Mouse (Mus musculus) layer of hippocampus, postnatal 36 days (tissue): Measurements from ENCODE around the gene Mgat2. TPM values are rescaled to one million over a fixed set of nuclear protein-coding genes. Genes with fewer than 3 reads are reported as not detected.

Experiments used
- DNase-seq, 2 experiments: peaks; one replicate each; pipeline ENCODE4 v3.0.0; 2022
- total RNA-seq, 2 experiments: library from RNA; stranded (reverse); gene quantifications; 2 replicates each; pipeline ENCODE4 v1.2.3; 2021

Gene Mgat2
- total RNA-seq, 2 experiments from 2014 or later = 27.0 to 29.3 TPM

DNA sequence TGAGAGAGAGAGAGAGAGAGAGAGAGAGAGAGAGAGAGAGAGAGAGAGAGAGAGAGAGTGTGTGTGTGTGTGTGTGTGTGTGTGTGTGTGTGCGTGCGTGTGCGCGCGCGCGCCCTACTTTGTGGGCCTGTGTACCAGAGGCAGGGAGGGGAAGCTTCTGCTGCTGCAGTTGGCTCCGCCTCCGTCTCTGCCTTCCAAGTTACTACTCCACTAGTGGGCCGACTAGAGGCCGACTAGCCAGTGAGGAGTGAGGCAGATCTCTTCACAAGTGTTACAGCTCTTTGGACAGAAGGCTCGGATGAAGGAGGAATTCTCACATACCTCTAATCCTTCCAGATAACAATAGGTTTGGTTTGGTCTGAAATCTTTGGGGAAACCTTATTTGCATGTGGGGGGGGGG lies 4.6 kb upstream of the Mgat2 start:
- DNase-seq = no peak

DNA sequence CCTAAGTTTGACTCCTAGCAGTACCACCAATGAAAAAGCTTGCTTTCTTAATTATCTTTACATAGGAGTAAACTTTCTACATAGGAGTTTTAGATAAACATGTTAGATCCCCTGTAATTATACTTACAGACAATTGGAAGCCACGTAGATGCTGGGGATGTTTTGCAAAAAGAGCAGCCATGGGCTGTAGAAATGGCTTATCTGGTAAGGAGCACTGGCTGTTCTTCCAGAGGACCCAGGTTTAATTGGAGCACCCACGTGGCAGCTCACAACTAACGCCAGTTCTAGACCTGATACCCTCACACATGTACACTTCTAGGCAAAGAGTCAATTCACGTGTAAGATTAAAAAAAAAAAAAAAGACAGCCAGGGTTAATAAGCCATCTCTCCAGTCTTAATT lies 2.2 kb upstream of the Mgat2 start:
- DNase-seq = no peak

DNA sequence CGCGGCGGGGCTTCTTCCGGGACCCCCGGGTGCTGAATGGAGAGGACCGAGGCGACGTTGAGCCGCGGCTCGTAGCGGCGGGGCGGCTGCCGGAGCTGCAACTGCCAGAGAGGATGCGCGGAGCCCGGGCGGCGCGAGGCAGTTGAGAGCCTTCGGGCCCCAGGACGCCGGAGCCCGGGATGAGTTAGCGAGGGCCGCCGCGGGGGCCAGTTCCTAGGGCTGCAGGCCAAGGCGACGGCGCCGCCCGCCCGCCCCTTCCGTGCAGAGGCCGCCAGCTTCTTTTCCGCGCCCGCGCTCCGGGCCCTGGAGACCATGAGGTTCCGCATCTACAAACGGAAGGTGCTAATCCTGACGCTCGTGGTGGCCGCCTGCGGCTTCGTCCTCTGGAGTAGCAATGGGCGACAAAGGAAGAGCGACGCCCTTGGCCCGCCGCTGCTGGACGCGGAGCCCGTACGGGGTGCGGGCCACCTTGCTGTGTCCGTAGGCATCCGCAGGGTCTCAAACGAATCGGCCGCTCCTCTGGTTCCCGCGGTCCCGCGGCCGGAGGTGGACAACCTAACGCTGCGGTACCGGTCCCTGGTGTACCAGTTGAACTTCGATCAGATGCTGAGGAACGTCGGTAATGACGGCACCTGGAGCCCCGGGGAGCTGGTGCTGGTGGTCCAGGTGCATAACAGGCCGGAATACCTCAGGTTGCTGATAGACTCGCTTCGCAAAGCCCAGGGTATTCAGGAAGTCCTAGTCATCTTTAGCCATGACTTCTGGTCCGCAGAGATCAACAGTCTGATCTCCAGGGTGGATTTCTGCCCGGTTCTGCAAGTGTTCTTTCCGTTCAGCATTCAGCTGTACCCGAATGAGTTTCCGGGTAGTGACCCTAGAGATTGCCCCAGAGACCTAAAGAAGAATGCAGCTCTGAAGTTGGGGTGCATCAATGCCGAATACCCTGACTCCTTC lies 662 bp downstream of the Mgat2 start:
- DNase-seq = peak in 1 of 2 experiments; percentile 63

DNA sequence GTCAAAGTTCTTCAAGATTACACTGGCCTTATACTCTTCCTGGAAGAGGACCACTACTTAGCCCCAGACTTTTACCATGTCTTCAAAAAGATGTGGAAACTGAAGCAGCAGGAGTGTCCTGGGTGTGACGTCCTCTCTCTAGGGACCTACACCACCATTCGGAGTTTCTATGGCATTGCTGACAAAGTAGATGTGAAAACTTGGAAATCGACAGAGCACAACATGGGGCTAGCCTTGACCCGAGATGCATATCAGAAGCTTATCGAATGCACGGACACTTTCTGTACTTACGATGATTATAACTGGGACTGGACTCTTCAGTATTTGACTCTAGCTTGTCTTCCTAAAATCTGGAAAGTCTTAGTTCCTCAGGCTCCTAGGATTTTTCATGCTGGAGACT lies 1.4 kb downstream of the Mgat2 start:
- no peak for DNase-seq

DNA sequence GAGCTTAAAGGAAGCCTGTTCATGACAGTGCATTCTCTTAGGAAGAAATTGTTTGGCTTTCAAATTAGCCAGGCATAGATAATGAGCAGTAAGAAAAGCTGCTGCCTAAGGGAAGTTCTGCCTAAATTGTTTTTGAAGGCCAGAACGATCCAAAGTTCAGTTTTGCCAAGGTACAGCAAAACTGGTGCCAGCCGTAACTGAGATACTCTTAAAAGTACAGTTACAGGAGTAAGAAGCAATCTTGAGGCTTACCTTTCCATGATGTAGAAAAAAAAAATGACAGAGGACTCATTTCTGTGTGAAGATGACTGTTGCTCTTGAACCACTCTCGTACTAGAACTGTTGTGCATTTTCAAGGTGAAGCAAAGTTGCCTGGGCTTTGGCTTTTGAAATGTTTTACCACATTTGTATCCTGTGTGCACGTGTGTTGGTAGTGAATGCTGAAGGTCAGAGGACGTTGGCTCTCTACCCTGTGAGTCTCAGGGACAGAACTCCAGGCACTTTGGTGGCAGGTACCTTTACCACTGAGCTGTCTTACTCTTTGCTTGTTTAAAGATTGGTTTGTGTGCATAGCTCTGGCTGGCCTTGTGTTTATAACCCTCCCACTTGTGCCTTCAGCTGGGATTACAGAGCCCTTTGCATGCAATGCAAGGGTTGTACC lies 3.0 kb downstream of the Mgat2 start:
- no peak for DNase-seq

DNA sequence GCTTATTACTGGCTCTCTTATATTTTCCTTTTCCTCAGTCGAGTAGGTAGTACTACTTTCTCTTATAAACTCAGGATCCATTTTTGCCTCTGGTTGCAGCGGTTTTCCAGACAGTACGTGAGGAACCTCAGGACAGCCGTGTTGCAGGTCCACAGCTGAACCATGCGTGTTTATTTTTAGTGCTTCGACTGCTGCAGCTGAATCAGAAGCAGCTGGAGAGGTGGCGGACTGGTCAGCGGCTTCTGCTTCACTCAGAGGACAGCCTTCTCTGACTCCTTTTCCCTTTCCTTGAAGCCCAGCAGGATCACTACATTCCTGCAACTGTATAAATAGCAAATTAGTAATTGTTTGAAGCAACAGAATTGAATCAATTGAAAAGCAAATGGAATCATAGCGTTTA lies 6.1 kb downstream of the Mgat2 start:
- no peak for DNase-seq

DNA sequence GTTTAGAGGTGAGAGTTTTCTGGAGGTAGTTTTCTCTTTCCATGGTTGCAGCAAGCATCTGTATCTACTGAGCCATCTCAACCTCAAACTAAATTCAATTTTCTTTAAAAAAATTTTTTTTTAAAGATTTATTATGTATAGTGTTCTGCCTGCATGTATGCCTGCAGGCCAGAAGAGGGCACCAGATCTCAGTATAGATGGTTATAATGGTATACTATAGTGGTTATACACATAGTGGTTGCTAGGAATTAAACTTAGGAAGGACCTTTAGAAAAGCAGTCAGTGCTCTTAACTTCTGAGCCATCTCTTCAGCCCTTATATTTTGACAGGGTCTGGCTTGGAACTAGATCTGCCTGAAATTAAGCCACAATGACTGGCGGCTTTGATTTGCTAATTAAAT lies 6.6 kb downstream of the Mgat2 start:
- DNase-seq = no peak

DNA sequence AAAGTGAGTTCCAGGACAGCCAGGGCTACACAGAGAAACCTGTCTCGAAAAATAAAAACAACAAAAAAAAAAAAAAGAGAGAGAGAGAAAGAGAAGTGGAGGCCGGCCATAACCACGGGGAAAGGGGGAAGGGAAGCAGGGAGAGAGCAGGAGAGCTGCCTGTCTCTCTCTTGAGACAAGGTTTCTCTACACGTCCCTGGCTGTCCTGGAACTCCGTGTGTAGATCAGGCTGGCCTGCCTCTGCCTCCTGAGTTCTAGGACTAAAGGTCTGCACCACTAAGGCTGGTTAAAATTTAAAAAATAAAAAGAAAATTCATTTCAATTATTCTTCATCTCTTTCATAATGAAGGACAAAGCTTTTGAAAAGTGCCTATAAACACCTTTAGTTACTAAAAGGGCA lies 7.4 kb downstream of the Mgat2 start:
- no peak for DNase-seq

DNA sequence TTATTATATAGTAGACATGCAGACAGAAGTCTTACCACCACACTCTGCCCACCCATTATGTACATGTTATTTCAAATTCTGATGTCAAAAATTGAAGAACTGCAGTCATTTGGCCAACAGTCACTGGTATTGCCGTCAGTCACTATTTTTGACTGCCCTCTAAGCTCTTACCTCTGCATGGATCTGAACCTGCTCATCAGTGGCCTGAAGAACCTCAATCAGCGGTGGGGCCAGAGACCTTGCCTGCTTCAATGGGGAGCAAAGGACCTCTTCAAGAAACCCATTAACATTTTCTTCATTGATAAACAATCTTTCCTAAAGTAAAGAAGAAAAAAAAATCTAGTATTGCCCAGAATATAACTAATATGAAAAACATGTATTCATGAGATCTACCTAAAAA lies 8.7 kb downstream of the Mgat2 start:
- no peak for DNase-seq

DNA sequence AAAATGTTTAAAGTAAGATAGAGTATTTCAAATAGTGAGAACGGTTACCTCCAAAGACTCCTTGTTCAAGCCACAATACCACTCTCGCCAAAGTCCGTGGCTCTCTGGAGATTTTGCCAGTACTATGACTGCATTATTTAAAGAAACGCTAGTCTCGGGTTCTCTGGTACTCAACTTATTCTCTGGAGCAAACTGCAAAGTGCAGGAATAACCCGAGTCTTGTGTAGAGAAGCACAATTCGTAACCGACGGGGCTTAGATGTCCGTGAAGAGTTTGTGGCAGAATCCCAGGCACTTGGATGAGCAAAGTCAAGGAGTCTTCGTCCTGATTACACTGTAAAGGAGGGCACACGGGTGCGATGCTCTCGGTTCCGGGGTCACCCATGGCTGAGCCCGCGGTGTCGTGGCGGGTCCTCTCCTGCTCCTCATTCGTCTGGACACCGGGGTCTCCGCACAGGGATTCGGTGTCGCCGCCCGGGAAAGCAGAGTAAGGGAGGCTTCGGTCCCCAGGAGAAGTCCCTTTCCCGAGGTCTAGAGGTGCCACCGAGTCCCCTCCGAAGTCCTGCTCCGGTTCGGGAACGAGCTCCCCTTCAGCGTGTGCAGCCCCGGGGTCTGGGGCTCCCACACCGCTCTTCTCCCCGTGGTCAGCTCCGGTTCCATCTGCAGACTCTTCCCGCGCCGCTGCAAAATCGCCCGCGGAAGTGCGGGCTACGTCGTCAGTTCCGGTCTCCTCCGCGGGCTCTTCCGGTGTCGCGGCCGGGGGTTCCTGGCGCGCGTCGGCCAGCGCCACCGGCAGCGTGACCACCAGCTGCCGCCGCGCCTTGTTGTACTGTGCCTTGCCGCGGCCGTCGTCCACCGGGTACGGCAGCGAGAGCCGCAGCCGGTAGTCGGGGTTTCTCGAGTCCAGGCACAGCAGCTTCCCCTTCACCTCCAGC lies 12.8 kb downstream of the Mgat2 start, which contains the start of gene Gm49383:
TSS of gene Gm49383 (minus strand) at position 661 of the 934 bp plus-strand sequence.
- peak; percentile 65 to 77 for DNase-seq

DNA sequence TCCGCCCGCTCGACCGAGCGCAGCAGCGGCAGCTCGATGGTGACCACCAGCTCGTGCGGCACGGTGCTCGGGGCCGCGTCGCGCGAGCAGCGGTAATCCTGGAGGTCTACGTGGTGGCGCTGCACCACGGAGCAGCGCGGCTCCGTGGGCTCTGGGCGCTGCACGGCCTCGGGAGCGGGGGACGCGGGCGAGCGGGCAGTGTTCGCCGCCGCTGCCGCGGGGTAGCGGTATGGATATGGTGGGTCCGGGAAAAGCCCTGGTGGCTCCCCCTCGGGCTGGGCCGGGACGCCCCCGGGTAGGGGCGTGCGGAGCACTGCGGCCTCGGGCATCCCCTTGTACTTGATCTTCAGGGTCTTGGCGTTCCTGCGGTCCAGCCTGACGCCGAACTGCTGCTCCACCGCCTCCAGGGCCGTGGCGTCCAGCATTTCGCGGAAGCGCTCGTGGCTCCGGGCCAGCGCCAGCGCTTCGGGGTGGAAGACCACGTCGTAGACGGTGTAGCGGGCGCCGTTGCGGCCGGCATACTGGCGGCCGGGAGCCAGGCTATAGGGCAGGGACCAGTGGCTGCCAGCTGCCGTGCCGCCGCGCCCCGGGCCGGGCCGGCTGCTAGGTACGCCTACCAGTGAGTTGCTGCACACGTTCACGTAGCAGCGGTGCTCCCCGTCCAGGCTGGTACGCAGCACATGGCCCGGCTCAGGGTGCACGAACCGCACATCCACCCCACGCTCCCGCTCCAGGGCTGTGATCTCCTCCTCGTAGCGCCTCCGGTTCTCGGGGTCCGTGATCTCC lies 13.6 kb downstream of the Mgat2 start:
- DNase-seq = peak; percentile 42 to 48

DNA sequence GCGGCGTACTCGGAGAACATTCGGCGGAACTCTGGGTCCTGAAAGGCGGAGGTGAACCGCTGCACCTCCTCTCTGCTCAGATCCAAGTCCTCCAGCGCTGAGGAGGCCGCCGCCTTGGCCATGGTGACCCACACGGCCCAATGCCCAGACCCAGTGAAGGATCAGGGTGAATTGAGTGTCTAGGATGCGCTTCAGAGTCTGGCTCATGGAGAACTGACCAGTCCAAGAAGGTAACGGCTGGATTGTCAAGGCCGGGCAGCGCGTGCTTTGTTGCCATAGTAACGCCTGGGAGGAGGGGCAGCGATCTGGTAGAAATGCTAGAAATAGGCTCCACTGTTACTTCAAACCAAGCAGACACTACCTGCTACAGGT lies 14.2 kb downstream of the Mgat2 start, which contains the start of gene Dnaaf2:
TSS of gene Dnaaf2 (minus strand) at position 266 of the 372 bp plus-strand sequence.
- DNase-seq = peak; percentile 61 to 70

DNA sequence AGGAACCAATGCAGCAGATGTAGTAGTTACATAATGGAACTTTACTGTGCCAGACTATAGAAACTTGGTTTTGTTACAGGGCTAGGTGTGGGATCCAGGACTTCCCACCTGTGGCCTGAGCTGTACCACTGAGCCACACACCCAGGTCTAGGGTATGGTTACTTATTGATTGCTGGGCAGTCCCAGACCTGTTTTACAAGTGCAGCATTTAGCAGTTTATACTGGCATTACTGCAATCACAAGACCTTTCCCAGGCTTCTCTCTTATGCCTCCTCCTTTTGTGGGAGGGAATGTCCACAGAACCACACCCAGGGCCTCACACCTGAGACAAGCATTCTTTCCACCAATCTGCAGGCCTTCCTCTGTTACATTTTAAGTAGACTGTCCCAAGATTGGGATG lies 15.0 kb downstream of the Mgat2 start:
- no peak for DNase-seq

DNA sequence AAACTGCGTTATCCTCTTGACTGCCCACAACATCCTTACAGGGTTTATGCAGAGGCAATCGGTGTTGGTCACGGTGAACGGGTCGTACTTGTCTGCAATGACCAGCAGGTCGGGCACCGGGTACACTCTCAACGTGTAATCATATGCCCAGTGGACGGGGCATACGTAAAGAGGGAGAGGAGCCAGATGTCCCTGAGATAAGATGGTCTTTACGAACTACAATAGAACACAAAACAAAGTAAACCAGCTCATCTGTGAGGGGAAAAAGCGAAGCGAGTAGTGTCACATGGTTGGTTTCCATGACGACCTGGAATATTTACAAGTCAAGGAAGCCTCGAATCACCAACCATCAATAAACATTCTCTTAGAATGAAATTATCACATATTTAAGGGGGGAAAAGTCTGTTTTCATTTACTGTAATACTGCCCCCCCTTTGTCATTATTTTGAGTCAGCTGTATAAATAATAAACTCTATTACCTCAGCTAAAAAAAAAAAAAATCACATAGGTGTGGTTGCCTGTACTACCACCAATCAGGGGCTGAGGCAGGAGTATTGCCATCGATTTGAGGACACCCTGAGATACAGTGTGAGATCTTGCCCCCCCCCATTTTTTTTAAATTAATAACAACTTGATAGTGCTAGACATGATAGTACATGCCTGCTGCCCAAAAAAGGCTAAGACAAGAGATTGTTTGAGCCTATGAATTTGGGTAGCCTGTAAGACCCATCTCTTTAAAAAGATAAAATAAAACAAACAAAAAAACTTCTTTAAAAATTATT lies 20.3 kb downstream of the Mgat2 start, which contains the start of gene Gm49384:
TSS of gene Gm49384 (minus strand) at position 216 of the 782 bp plus-strand sequence.
- DNase-seq = no peak

DNA sequence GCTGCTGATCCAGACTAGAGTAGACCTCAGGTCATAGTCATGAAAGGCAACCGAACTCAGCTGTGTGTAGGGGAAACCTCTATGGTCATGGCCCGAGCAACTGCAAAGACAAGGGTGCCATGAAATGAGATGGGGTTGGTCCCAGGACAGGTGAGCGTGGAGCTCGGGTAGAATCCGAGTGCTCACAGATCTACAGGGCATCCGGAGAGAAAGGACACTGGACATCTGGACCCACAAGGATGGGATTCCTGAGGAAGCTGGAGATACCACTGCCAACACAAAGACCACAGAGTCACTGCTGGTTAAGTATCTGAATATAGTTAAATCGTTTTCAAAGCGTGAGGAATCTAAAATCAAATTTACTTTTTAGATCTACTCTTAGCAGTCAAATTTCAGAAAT lies 23.4 kb downstream of the Mgat2 start:
- DNase-seq = no peak

DNA sequence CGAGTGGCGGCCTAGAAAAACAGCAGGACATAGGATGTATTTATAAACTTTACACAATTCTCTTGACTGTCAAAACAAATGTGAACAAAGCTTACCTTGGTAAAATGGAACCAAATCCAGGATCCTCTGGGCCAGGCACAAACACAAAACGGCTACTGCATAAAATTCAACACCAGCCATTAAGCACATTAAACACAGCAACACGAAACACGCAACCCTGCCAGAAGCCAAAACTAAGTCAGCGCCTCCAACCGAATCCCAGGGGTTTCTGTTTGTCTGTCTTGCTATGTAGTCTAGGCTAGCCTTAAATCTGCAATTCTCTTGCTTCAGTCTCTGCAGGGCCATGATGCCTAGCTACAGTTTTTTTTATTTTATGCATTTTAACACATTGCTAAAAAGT lies 24.0 kb downstream of the Mgat2 start:
- no peak for DNase-seq

DNA sequence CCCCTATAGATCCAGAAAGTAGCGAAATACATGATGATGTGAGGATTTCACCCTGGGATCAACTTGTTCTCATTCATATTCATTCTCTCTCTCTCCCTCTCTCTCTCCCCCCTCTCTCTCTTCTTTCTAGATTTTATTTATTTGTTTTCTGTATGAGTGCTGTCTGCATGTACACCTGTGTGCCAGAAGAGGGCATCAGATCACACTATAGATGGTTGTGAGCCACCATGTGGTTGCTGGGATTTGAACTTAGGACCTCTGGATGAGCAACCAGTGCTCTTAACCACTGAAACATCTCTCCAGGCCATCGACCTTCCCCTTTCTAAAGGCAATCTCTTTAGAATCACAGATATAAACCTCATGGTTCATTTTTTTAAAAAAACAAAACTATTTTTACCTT lies 24.6 kb downstream of the Mgat2 start:
- no peak for DNase-seq

DNA sequence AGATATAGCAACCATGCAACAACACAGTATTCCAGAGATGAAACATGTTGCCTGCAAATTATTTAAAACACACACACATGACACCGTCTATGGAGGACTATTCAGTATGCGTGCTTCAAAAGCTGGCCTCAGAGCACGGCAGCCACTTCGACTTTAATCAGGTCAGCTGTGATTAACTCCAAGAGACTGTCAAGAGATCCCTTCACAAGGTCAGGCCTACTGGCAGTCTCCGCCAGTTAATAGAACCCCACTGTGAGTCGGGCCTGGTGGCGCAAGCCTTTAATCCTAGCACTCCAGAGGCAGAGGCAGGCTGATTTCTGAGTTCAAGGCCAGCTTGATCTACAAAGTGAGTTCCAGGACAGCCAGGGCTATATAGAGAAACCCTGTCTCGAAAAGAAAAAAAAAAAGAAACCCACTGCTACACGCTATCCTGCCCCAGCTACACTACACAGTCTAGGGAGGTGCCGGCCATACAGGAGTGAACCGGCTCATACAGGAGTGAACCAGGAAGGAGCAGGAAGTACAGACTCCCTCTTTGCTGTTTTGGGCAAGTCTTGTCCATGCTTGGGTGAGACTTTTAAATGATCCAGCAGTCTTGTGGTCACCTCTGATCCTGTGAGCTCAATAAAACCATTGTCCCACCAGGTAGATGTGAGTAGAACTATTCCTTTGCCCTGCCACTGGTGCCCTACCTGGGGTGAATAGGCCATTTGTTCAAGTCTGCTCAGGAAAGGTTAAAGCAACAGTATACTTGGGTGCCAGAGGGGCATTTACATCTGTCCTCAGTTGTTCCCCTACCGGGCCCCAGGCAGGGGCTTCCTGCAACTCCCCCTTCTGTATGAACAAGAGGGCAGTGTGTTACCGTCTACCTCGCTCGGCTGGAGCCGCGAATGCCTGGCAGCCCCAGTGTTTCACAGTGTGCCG lies 26.4 kb downstream of the Mgat2 start:
- no peak for DNase-seq

DNA sequence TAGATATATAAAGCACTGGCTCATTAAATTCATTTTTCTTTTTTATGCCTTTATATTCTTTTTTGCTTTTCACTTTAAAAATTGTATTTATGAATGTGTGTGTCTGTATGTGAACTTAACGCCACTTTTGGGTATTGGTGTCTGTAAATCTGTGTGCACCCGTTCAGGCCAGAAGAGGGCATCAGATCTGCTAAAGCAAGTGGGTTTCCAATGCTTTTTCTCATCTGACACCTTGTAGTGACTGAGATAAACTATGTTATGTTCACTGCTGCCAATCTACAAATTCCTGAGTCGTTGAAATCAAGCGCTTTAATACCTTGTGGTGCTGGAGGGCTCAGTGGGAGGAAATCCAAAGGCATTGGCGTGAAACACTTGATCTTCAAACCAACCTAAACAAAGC lies 27.1 kb downstream of the Mgat2 start:
- DNase-seq = no peak
